Mouse (Mus musculus) adrenal gland, adult 2 months (tissue): ENCODE measurements around the gene Lbx2. TPM values are rescaled to one million over a fixed set of nuclear protein-coding genes. Genes with fewer than 3 reads are reported as not detected.

ENCODE experiments used
- DNase-seq: peaks from one replicate; pipeline ENCODE4 v3.0.0; 2021
- polyA plus RNA-seq: library from polyadenylated mRNA; depleted of rRNA; stranded (reverse); fragments of >200 nt; gene quantifications from 2 replicates; pipeline ENCODE4 v1.2.3, GENCODE M21; 2012
- total RNA-seq, 2 experiments: library from RNA; stranded (reverse); gene quantifications; 2 replicates each; pipeline ENCODE4 v1.2.3; 2021

The Lbx2 gene
- total and polyA plus RNA-seq, 3 experiments = 7.6 to 30.1 (median 19.7) TPM

GRCm38 (mm10) chr6:83108762-83109668 lies 22.8 kb downstream of the Lbx2 start, which contains the start of gene Mrpl53:
Gene Mrpl53 (plus strand): TSS chr6:83109040.
- DNase-seq = peak; percentile 90

DNA sequence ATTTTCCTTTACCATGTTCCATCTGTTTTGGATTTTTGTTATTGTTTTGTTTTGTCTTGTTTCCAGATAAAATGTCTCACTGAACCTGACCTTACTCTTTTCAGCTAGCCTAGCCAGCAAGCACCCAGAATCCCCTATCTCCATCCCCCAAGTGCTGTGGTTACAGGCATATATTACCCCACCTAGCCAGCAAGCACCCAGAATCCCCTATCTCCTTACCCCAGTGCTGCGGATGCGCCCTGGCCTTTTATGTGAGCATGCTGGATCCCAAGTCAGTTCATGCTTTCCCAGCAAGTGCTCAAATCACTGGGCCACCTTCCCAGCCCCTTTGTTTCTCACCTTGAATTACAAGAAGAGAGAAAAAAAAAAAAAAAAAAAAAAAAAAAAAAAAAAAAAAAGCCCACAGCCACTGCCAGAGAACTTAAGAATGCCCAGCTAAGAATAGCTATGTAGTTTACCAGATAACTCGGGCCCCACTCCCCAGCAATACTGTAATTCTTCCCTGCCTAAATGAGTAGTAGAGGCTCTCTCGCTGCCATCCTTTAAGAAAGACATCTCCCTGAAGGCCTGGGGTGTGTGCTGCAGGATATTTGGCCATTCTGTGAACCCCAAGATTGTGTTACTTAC lies 25.5 kb downstream of the Lbx2 start:
- no peak for DNase-seq

GRCm38 (mm10) chr6:83115011-83115671 lies 29.0 kb downstream of the Lbx2 start, which contains the start of gene Mogs:
Gene Mogs (plus strand): TSS chr6:83115496.
- peak; percentile 97 for DNase-seq

GRCm38 (mm10) chr6:83115682-83116372 lies 29.7 kb downstream of the Lbx2 start:
- DNase-seq = no peak

DNA sequence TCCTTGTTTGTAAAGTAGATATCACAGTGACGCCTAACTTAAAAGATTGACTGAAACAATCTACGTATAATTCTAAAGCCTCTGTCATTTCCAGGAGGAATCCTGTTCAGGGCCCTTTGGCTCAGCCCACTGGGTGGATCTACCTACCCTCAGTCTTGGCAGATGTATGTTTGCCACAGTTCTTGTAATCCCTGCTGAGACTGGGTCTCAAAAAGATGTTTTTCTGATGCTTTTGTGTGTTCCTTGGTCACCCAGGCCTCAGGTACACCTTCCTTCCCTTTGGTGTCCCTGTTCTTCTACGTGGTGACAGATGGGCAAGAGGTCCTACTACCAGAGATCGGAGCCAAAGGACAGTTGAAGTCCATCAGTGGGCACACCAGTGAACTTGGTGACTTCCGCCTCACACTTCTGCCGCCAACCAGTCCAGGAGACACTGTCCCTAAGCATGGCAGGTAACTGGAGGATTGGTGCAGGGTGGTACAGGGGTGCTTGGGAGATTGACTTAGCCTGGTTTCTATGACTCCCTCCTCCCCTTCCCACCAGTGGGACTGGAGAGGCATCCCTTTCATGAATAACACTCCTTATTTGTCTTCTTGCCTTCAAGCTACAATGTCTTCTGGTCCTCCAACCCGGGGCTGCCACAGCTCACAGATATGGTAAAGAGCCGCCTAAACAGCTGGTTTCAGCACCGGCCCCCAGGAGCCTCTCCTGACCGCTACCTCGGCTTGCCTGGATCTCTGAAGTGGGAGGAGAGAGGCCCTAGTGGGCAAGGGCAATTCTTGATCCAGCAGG lies 30.4 kb downstream of the Lbx2 start:
- DNase-seq = no peak

DNA sequence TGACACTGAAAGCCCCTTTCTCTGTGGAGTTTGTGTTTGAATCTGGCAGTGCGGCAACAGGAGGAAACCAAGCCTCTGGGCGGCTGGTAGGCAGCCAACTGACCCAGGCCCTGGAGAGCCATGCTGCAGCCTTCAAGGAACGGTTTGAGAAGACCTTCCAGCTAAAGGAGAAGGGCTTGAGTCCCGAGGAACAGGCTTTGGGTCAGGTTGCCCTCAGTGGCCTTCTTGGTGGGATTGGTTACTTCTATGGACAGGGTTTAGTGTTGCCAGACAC lies 30.9 kb downstream of the Lbx2 start:
- no peak for DNase-seq

DNA sequence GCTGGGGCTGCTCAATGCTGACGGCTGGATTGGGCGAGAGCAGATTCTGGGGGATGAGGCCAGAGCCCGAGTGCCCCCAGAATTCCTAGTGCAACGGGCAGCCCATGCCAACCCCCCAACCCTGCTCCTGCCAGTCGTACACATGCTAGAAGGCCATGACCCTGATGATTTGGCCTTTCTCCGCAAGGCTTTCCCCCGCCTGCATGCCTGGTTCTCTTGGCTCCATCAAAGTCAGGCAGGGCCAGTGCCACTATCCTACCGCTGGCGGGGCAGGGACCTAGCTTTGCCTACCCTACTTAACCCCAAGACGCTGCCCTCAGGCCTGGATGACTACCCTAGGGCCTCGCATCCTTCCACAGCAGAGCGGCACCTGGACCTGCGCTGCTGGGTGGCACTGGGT lies 31.4 kb downstream of the Lbx2 start:
- peak; percentile 62 for DNase-seq

- no peak for DNase-seq
These were observed 32.2 kb downstream of the Lbx2 start for GRCm38 (mm10) chr6:83118369-83118768.

GRCm38 (mm10) chr6:83118825-83119733 lies 32.9 kb downstream of the Lbx2 start:
- no peak for DNase-seq

- peak; percentile 47 for DNase-seq
These were observed 33.5 kb downstream of the Lbx2 start for GRCm38 (mm10) chr6:83119734-83120051.

DNA sequence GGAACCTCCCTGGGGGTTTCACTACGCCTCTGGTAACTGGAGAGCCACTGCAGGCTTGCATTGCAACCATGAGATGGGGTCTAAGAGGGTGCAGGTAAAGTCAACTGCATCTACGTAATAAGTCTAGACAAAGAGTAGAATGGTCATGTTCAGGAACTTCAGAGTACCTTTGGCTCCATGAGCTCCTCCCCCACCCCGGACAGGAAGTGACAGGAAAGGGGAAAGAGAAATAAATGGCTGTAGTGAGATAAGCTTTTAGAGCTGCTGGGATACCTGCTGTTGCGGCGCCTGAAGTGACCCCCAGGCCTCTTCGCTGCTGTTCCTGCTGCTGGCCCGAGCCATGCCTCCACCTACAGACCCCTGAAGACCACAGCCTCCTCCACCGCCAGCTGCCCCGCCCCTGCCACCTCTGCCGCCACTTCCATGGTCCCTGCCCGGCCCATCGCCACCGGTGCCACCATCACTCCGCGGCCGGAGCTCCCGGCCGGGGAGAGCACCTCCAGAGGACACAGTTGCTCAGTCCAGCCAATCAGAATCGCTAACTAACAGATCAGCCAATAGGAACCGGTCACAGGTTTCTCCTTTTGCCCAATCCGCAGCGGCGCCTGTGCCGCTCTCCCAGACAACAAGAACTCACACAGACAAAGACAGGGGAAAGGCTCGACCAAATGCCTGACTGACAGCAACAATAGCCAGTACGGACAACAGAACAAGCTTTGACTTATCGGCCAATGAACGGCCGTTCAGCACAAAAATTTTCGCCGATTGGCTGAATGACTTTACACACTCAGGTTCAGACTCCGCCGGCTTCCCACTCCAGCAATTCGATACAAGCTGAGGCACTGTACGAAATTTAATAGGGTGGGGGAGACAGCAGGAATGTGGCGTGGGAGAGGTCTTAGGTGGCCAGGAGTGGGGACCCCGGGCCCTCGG lies 35.0 kb downstream of the Lbx2 start, which contains the start of gene Wbp1:
Gene Wbp1, minus strand, starts transcription at position 630 of the 933 bp plus-strand sequence.
- peak; percentile 98 for DNase-seq

GRCm38 (mm10) chr6:83121863-83122710 lies 35.9 kb downstream of the Lbx2 start:
- no peak for DNase-seq

GRCm38 (mm10) chr6:83122961-83123360 lies 36.8 kb downstream of the Lbx2 start:
- DNase-seq = no peak

- peak; percentile 93 for DNase-seq
These were observed 38.7 kb downstream of the Lbx2 start for GRCm38 (mm10) chr6:83124851-83125312.

- DNase-seq = no peak
These were observed 39.2 kb downstream of the Lbx2 start, which contains the start of gene Ino80b for GRCm38 (mm10) chr6:83125331-83125730. Gene Ino80b (minus strand): TSS chr6:83125431.

- DNase-seq = no peak
These were observed 41.3 kb downstream of the Lbx2 start for GRCm38 (mm10) chr6:83127419-83127818.

DNA sequence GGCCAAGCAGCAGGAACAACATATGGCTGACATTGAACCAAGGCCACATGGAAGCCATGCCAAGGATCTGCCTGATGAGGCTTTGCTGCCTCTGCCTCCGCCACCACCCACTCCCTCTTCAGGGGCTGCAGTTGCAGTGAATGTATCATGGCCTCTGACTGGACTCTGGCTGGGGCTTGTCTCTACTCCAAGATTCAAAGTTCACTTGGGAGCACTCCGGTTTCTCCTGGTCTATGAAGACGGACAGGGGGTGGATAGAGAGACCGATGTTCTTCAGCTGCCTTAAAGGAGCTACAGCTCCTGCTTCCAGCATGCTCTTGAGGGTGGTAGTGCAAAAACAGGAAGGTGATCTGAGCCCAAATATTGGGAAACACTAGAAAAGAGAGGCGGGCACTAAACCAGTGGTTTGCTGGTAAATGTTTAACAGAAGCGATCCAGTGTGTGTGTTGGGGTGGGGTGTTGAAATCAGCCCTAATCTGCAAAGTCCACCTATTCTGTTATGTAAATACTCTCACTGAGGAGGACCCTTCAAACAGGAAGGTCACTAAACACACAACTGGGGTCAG lies 45.4 kb downstream of the Lbx2 start:
- no peak for DNase-seq
